Mouse (Mus musculus): ENCODE data around the gene Dffa.

DNA sequence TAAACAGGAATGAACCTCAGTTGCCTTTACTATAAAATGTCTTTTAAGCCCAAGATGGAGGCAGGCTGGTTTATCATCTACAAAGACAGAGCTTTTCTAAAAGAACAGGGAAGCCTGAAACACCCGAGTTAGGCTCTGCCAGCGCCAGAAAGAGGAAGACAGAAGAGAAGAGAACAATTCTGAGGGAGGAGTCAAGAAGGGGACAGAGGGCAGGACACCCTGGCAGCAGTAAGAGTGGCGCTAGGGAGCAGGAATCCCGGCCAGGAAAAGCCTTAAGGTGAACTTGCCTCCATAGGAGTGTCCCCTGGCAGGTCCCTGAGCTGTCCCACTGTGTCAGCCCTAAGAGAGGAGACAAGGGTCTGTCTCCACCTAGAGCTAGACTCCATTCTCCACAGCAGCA is 39.6 kb downstream of the Dffa start:
- TF ChIP-seq MAFK (IDR thresholded peaks at IDR 0.05; ENCODE audit: insufficient replicate concordance, low read length) (no peak), CTCF (conservative IDR thresholded peaks at IDR 0.05 in 1 of 2, IDR thresholded peaks at IDR 0.05 in 1 of 2; ENCODE audit: low read depth in 2 of 2, low read length in 2 of 2) (no peak), ZKSCAN1 (IDR thresholded peaks at IDR 0.05; ENCODE audit: borderline replicate concordance, low read depth, low read length) (no peak), NRF1 (IDR thresholded peaks at IDR 0.05; ENCODE audit: low read depth, low read length) (no peak), ETS1 (conservative IDR thresholded peaks at IDR 0.05; ENCODE audit: low read depth, low read length) (no peak), E2F4 (IDR thresholded peaks at IDR 0.05; ENCODE audit: insufficient replicate concordance, low read depth, low read length) (no peak)

Data from CH12.LX (cell line).